Mouse (Mus musculus) heart, embryonic 12.5 days (tissue): ENCODE results near the gene Fgfr4. TPM values are rescaled to one million over a fixed set of nuclear protein-coding genes. Genes with fewer than 3 reads are reported as not detected.

Experiments
- ATAC-seq: fragments of 200-750 bp; cut with Nextera tagmentation; 2 replicates; pipeline ENCODE4 v1.8.0; 2017; ENCODE audit warnings: moderate TSS enrichment, moderate library complexity; ENCODE audit not compliant: insufficient number of reproducible peaks, low FRiP score
- H3K27ac ChIP-seq: fragments of 300-500 bp; sonication (generic); 2 replicates; pipeline ENCODE4 v1.5.1; 2016; ENCODE audit warnings: mild to moderate bottlenecking, moderate library complexity; ENCODE audit not compliant: poor library complexity, severe bottlenecking
- H3K27me3 ChIP-seq: fragments of 300-500 bp; sonication (generic); replicated peaks from 2 replicates; pipeline ENCODE4 v1.6.1; 2016; ENCODE audit warnings: mild to moderate bottlenecking, moderate library complexity
- H3K36me3 ChIP-seq: fragments of 300-500 bp; sonication (generic); 2 replicates; pipeline ENCODE4 v1.6.1; 2016; ENCODE audit warnings: mild to moderate bottlenecking, moderate library complexity
- H3K4me1 ChIP-seq: fragments of 300-500 bp; sonication (generic); replicated peaks from 2 replicates; pipeline ENCODE4 v1.6.1; 2016; ENCODE audit warnings: mild to moderate bottlenecking
- H3K4me2 ChIP-seq: fragments of 300-500 bp; sonication (generic); 2 replicates; pipeline ENCODE4 v1.6.1; 2016; ENCODE audit warnings: mild to moderate bottlenecking, moderate library complexity
- H3K4me3 ChIP-seq: fragments of 300-500 bp; sonication (generic); 2 replicates; pipeline ENCODE4 v1.5.1; 2016; ENCODE audit warnings: mild to moderate bottlenecking
- H3K9ac ChIP-seq: fragments of 300-500 bp; sonication (generic); 2 replicates; pipeline ENCODE4 v1.6.1; 2016; ENCODE audit warnings: mild to moderate bottlenecking, moderate library complexity
- H3K9me3 ChIP-seq: fragments of 300-500 bp; sonication (generic); replicated peaks from 2 replicates; pipeline ENCODE4 v1.6.1; 2016; ENCODE audit warnings: mild to moderate bottlenecking, moderate library complexity
- WGBS: fragments of 180-500 bp; shearing (Covaris S2); methylation state at CpG from one replicate; pipeline ENCODE4 v1.1.7; 2016; 5-methylcytosine and 5-hydroxymethylcytosine counted together
- polyA plus RNA-seq: library from polyadenylated mRNA; unstranded; fragments of >200 nt; fragmentation: Nextera tagmentation; extraction: Ambion mirVana; gene quantifications from 2 replicates; pipeline ENCODE4 v1.2.1, GENCODE M21; 2016

Fgfr4 gene
- polyA plus RNA-seq: 0.45 and 0.51 TPM in 2 replicates

DNA sequence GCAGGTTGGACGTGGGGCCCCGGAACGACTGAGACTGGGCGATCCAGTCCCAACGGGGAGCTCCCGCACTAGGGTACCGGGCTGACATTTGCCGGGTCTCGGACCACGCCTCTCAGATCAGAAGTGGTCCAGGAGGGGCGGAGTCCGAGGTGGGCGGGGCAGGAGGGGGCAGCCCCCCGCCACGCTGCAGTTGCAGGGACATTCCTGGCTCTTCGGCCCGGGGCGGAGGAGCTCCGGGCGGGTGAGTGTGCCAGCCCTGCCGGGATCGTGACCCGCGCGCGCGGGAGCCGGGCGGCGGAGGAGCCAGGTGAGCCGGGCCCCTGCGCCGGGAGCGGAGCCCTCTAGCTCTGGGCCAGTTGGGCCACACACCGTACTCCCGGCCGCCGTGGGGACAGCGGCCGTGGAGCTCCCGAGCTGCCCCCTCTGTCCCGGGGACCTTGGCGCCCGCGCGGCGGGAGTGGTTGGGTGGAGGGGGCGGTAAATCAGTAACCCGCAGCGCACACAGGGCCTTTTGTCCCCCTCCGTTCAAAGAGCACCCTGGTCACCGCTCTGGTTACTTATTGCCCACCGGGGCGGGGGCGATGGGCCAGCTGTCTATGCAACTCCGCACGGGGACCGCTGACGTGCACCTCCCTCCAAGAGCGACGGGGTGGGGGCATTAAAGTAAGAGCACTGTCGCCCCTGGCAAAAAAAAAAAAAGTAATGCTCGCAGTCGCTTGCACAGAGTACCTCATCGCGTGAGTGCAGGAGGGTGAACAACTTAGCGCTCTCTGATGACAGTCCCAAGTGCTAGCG is at the start of gene Fgfr4:
Fgfr4 (plus strand) TSS at position 20 of the 795 bp plus-strand sequence.
- Histone ChIP-seq H3K4me1 (peaks cover 8% of the 10 kb centered on the region; the same call in 1 of the 2 replicates), H3K4me2 (peak within 1 kb of the TSS; percentile 90), H3K9me3 (no peaks in the 10 kb centered on the region), H3K36me3 (no peaks in the 10 kb centered on the region), H3K27me3 (peaks cover 55% of the 10 kb centered on the region), H3K27ac (no peak within 1 kb of the TSS), H3K9ac (peak within 1 kb of the TSS; percentile 66), H3K4me3 (peak within 1 kb of the TSS; percentile 54)
- ATAC-seq: peak; percentile 57
- 2% methylated on average over 67 of the region's 68 CpGs for WGBS

DNA sequence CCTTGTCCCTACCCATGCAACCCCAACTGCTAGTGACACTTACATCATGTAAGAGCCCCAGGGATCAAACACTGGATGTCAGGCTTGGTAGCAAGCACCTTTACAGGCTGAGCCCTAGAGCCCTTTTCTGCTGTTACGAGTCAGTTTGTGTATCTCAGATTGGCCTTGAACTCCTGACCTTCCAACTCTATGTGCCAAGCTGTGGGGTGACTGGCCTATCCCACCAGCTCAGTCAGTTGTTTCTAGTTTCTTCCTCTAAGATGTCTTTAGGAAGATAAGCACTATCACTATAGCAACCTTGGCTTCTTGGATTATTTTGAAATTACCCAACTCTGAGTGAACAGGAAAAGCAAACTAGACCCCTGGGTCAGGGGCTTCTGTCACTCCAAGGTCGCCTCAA is 49.1 kb upstream of the Fgfr4 start:
- Histone ChIP-seq H3K27ac (no peak overlapping the region), H3K36me3 (peaks cover 8% of the 10 kb centered on the region), H3K4me3 (no peak overlapping the region), H3K27me3 (no peaks in the 10 kb centered on the region), H3K9me3 (no peaks in the 10 kb centered on the region), H3K9ac (no peak overlapping the region), H3K4me1 (peaks cover 30% of the 10 kb centered on the region), H3K4me2 (no peak overlapping the region)
- no peak for ATAC-seq
- 58% methylated on average over 2 of the region's 2 CpGs for WGBS

DNA sequence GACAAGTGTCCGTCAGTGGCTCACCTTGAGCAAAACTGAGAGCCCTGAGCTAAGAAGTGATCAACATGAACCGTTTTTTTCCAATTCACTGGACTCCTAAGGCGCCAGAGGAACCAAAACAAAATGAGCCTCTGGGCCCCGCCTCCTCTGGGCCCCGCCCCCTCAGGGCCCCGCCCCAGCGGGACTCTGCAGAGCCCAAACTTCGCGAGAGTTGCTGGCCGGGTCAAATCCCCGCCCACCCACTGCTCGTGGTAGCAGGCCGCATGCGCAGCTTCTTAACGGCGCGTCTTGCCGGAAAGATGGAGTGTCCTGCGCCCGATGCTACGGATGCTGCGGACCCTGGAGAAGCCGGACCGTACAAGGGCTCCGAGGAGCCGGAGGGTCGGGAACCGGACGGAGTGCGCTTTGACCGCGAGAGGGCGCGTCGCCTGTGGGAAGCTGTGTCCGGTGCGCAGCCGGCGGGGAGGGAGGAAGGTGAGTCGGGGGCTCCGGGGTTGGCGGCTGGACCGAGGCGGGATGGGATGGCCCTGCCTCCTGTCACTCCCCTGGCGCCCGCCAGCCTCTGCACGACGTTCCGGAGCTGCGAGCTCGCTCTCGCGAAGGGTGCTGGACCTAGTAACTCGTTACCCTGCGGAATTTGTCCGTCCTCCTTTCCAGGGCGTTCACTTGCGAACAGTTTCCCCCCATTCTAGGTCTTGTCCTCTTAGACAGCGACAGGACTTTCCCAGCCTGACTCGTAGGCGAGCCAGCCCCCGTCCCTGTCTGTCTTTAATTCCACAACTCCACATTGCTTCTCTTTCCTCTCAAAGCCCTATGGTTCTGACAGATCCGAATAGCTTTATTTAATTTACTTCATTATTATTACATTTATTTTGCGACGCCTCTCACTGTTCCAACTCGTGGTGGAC is 47.1 kb upstream of the Fgfr4 start, which contains the start of gene Zfp346:
Zfp346 (plus strand) TSS at position 267 of the 908 bp plus-strand sequence.
- ATAC-seq: peak; percentile 96
- under 1% methylated on average over 64 of the region's 66 CpGs for WGBS

DNA sequence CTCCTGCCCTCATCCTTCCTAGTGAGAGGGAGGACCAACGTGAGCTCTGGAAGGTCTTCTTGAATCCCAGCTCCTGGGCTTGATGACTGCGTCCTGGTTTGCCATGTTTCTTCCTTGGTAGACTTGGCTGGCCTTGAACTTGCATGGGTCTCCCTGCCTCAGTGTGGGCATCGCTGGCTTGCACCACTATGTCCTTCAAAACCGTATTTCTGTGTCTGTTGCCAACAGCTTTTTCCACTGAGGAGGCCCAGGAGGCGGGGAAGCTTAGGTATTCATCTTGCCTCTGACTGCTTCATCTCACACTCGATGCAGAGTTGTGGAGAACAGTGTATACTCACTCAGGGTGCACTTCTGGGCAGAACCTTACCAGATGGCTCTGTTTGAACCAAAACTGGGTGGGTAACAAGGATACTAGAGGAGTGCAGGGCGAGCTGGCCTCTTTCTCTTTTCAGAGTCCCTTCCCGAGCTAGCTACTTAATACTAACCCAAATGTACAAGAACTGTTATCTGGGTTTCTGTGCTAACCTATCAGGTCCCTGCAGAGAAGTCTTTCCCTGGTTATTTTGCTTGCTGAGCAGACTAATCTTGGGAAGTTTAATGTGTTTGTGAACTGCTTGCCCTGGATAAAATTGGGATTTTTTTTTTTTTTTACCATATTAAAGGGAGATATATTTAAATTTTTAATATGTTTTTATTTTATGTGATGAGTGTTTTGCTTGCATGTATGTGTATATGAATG is 46.3 kb upstream of the Fgfr4 start:
- Histone ChIP-seq H3K9ac (peak overlapping the region; percentile 89), H3K9me3 (no peaks in the 10 kb centered on the region), H3K27me3 (no peaks in the 10 kb centered on the region), H3K36me3 (peaks cover 21% of the 10 kb centered on the region), H3K4me2 (peak overlapping the region; percentile 75), H3K4me1 (peaks cover 24% of the 10 kb centered on the region), H3K4me3 (peak overlapping the region; percentile 91), H3K27ac (peak overlapping the region; percentile 85)
- 15% methylated on average over 8 of the region's 8 CpGs for WGBS
- no peak for ATAC-seq

More for the DNA sequence above, 47.1 kb upstream of the Fgfr4 start, which contains the start of gene Zfp346:
- Histone ChIP-seq H3K36me3 (peaks cover 21% of the 10 kb centered on the region), H3K4me1 (peaks cover 24% of the 10 kb centered on the region), H3K4me2 (peak within 1 kb of the TSS; percentile 75), H3K9me3 (no peaks in the 10 kb centered on the region), H3K27ac (peak within 1 kb of the TSS; percentile 85), H3K27me3 (no peaks in the 10 kb centered on the region), H3K4me3 (peak within 1 kb of the TSS; percentile 91), H3K9ac (peak within 1 kb of the TSS; percentile 89)

DNA sequence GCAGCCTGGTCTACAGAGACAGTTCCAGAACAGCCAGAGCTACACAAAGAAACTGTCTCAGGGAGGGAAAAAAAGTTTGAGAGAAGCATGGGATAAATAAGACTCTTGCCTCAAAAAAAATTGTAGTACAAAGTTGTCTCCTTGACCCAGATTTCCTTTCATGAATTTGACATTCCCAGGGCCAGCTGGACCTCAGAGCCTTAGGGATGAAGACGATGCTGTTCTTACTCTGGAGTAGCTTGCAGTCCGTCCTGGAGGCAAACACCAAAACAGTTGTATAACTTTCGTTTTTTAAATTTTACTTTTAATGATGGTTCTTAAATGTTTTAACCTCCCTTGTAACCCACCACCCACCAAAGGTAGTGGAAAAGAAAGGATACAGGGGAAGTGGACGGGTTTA is 45.3 kb upstream of the Fgfr4 start:
- H3K27me3 ChIP-seq: no peaks in the 10 kb centered on the region
- H3K4me1 ChIP-seq: peaks cover 24% of the 10 kb centered on the region
- 81% methylated on average over 4 of the region's 4 CpGs for WGBS
- 0 out of 2 replicates have a peak overlapping the region, but pooled peaks have one; percentile 6 for H3K4me3 ChIP-seq
- H3K9me3 ChIP-seq: no peaks in the 10 kb centered on the region
- H3K9ac ChIP-seq: peak overlapping the region; percentile 48; the same call in 1 of the 2 replicates
- peak overlapping the region; percentile 91 for H3K27ac ChIP-seq
- peak overlapping the region; percentile 42; the same call in 1 of the 2 replicates for H3K4me2 ChIP-seq
- peaks cover 24% of the 10 kb centered on the region for H3K36me3 ChIP-seq
- ATAC-seq: no peak

DNA sequence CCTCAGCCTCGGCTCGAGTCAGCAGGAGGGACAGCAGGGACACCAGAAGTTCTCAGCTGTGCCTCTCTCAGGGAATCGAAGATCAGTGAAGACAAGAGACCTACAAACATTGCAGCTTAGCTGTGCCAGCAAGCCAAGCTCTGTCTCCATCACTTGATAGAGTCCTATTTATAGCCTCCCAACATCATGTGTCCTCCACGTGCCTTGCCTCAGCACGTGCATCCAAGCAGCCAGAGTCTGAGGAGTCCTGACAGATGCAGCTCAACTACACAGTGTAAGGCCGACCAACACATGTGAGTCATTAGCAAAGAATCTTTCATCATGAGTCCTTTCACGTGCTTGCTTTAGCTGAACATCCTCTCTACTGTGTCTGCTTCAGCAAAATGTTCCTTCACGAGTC is 44.7 kb upstream of the Fgfr4 start:
- peak overlapping the region; percentile 48; the same call in 1 of the 2 replicates for H3K9ac ChIP-seq
- H3K4me2 ChIP-seq: peak overlapping the region; percentile 42; the same call in 1 of the 2 replicates
- H3K27me3 ChIP-seq: no peaks in the 10 kb centered on the region
- ATAC-seq: no peak
- WGBS: 46% methylated on average over 8 of the region's 8 CpGs
- no peaks in the 10 kb centered on the region for H3K9me3 ChIP-seq
- H3K4me3 ChIP-seq: no peak overlapping the region
- H3K36me3 ChIP-seq: peaks cover 24% of the 10 kb centered on the region
- peaks cover 24% of the 10 kb centered on the region for H3K4me1 ChIP-seq
- peak overlapping the region; percentile 91 for H3K27ac ChIP-seq

DNA sequence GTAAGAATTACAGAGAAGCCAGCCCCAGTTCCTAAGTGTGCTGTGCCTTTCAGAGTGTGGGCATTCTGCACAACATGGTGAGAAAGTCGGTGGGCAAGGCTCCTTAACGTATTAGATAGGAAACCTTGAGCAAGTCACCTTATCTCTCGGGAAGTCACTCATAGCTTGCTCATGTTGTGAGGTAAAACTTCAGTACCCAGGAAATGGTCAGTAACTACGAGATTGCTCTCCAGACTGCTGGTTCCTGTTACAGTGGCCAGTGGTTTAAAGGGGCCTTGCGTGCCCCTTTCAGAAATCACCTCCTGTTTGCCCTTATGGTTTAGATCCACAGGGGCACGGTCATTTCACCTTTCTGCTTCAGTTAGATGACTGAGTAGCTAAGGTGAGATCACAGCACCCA is 38.1 kb upstream of the Fgfr4 start:
- Histone ChIP-seq H3K36me3 (peaks cover 68% of the 10 kb centered on the region), H3K27ac (no peak overlapping the region), H3K9me3 (no peaks in the 10 kb centered on the region), H3K27me3 (no peaks in the 10 kb centered on the region), H3K9ac (no peak overlapping the region), H3K4me1 (no peaks in the 10 kb centered on the region), H3K4me2 (no peak overlapping the region), H3K4me3 (no peak overlapping the region)
- 57% methylated on average over 6 of the region's 6 CpGs for WGBS
- no peak for ATAC-seq

DNA sequence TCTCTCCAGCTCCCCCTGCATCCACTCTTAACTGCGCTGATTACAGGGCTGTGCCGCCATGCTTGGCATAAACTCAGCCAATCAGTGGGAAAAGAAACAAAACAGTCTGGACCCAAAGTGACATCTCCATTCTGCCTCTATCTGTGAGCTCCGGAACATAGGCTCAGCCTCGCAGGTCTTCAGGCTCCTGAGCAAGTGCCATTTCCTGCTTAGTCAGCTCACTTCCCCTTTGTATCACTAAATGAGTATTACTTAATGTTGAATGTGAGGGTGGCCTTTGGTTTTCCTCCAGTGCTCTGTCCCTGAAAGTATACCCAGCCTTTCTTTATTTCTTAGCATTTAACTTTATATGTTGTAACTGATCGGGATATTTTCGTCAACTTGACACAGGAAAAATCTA is 27.5 kb upstream of the Fgfr4 start:
- Histone ChIP-seq H3K4me2 (no peak overlapping the region), H3K4me3 (no peak overlapping the region), H3K9me3 (no peaks in the 10 kb centered on the region), H3K4me1 (no peaks in the 10 kb centered on the region), H3K9ac (no peak overlapping the region), H3K27ac (no peak overlapping the region), H3K27me3 (no peaks in the 10 kb centered on the region), H3K36me3 (peaks cover 71% of the 10 kb centered on the region)
- no peak for ATAC-seq
- 86% methylated on average over 6 of the region's 6 CpGs for WGBS

DNA sequence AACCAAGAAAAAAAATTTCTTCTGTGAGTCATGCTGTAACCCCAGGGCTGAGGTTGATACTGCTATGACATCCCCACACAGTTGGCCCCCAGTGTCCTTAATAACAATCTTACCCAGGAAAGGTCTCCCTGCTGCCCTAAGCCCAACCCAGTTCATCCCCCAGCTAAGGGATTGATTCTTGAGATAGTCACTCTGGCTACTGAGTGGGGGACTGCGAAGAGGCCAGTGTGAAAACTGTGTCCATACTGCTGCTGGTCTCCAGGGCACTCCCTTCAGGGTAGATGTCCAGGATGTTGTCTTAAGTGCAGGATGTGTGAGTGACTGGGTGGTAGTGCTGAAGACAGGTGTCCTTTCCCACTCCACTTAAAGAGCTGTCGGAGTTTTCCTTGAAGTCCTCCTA is 19.0 kb upstream of the Fgfr4 start, which contains the start of gene Gm17617:
Gm17617 (minus strand) TSS at position 101 of the 400 bp plus-strand sequence.
- H3K4me2 ChIP-seq: no peak within 1 kb of the TSS
- 92% methylated on average over 2 of the region's 2 CpGs for WGBS
- no peak within 1 kb of the TSS for H3K27ac ChIP-seq
- no peaks in the 10 kb centered on the region for H3K27me3 ChIP-seq
- H3K9ac ChIP-seq: no peak within 1 kb of the TSS
- peaks cover 5% of the 10 kb centered on the region; the same call in 1 of the 2 replicates for H3K4me1 ChIP-seq
- H3K4me3 ChIP-seq: no peak within 1 kb of the TSS
- no peak for ATAC-seq
- H3K36me3 ChIP-seq: peaks cover 59% of the 10 kb centered on the region
- no peaks in the 10 kb centered on the region for H3K9me3 ChIP-seq

DNA sequence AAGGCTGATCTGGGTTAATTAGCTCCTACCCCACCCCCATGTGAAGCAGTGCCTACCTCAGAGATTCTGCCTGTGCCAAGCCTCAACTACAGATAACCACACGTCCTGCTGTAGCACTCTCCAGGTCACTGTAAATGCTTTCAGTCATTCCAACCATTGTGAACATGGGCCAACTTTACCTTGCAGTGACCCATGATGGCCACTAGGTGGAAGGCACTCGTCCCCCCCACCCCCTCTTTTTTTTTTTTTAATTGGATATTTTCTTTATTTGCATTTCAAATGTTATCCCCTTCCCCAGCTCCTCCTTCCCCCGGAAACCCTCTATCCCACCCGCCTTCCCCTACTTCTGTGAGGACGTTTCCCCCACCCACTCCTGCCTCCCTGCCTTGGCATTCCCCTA is 17.1 kb upstream of the Fgfr4 start:
- Histone ChIP-seq H3K4me2 (no peak overlapping the region), H3K4me3 (no peak overlapping the region), H3K4me1 (peaks cover 5% of the 10 kb centered on the region; the same call in 1 of the 2 replicates), H3K27me3 (no peaks in the 10 kb centered on the region), H3K36me3 (peaks cover 41% of the 10 kb centered on the region), H3K9me3 (no peaks in the 10 kb centered on the region; the same call in 1 of the 2 replicates), H3K27ac (no peak overlapping the region), H3K9ac (no peak overlapping the region)
- WGBS: 2% methylated on average over 5 of the region's 5 CpGs
- ATAC-seq: no peak
